Mouse (Mus musculus): ENCODE data around the gene Cdh13. TPM values are rescaled to one million over a fixed set of nuclear protein-coding genes. Genes with fewer than 3 reads are reported as not detected.
"Not testable (repeated sequence)": the region's sequence is repeated elsewhere in the genome, so short reads cannot be mapped to it uniquely, and the experiment has no call there.

The Cdh13 gene
- polyA plus RNA-seq, 1 experiment from 2014 or later, result 4.2 TPM

DNA sequence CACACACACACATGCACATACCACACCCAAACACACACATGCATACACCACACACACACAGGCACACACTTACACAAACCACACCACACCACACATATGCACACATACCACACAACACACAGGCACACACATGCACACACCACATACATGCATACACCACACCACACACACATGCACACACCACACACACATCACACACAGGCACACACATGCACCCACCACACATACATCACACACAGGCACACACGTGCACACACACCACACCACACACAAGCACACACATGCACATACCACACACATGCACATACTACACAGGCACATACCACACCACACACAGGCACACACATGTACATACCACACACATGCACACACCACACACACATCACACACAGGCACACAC lies 991.9 kb downstream of the Cdh13 start:
- H3K4me3 ChIP-seq (replicated peaks), result no peak overlapping the region
- 90% methylated on average over 1 of the region's 1 CpGs for WGBS

DNA sequence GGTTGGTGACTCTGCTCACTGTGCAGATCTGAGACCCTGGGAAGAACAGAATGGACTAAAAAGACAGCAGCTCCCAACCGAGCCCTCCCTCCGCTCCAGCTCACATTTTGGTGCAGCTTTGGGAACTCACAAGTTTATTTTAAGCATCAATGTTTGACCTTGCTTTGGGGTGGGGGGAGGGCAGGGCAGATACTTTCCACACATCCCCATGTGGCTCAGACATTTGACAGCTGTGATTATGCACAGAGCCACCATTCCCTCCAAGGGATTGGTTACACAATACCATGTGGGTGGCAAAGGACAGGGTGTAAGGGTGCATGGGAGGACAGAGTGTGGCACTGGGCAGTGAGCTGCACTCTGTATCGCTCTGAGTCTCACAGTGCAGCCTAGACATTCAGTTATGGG lies 993.5 kb downstream of the Cdh13 start:
- Histone ChIP-seq H3K27me3 (no peaks in the 10 kb centered on the region), H3K9ac (no peak overlapping the region)
- no peak for ATAC-seq (replicated peaks; ENCODE audit: low FRiP score)

More for the DNA sequence above, 991.9 kb downstream of the Cdh13 start:
- no peak for ATAC-seq (replicated peaks; ENCODE audit: low FRiP score)
- H3K4me2 ChIP-seq, result no peak overlapping the region
- H3K4me1 ChIP-seq, result no peaks in the 10 kb centered on the region
- no peaks in the 10 kb centered on the region for H3K27me3 ChIP-seq
- no peak overlapping the region for H3K9ac ChIP-seq
- H3K36me3 ChIP-seq, result no peaks in the 10 kb centered on the region
- H3K27ac ChIP-seq, result no peak overlapping the region
- no peaks in the 10 kb centered on the region for H3K9me3 ChIP-seq (replicated peaks)

DNA sequence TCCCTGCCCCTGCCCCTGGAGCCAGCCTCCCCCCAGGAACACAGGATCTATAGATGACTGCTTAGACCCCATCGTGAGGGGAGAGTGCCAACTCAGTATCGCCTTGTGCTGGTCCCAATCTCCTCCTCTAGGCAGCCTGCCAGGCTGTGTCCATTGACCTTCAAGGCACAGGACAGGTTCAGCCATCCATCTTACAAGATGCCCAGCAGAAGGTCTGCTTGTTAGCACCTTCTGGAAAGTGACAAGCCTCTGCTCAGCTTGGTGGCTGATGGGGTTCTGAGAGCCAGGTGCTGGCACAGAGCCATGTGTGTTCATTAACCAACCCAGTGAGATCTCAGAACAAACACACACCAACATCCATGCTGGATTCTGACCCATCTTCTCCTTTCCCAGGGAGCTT lies 998.2 kb downstream of the Cdh13 start:
- 84% methylated on average over 2 of the region's 2 CpGs for WGBS
- H3K27me3 ChIP-seq, result no peaks in the 10 kb centered on the region

More for the DNA sequence above, 993.5 kb downstream of the Cdh13 start:
- no peaks in the 10 kb centered on the region for H3K4me1 ChIP-seq
- H3K27ac ChIP-seq, result no peak overlapping the region
- H3K9me3 ChIP-seq (replicated peaks), result no peaks in the 10 kb centered on the region
- no peaks in the 10 kb centered on the region for H3K36me3 ChIP-seq
- H3K4me2 ChIP-seq, result no peak overlapping the region
- no peak overlapping the region for H3K4me3 ChIP-seq (replicated peaks)
- 71% methylated on average over 3 of the region's 3 CpGs for WGBS

DNA sequence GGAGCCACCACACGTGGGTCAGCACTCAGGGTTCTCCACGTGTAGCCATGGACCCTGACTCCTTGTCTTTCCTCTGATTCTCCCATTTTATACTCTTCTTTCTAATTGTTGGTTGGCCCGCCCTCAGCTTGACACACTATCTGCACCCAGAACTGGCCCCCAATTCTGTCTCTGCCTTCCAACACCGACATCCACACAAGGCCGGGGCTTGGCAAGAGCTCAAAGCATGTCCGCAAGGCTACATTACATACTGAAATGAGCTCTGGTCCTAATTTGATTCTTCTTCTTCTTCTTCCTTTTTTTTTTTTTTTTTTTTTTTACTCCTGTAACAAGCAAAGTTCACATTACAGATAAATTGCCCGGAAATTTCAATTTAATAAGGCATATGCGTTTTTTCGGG lies 1001.0 kb downstream of the Cdh13 start:
- Histone ChIP-seq H3K36me3 (no peaks in the 10 kb centered on the region), H3K4me1 (no peaks in the 10 kb centered on the region), H3K27me3 (no peaks in the 10 kb centered on the region), H3K9ac (no peak overlapping the region), H3K4me2 (no peak overlapping the region), H3K4me3 (replicated peaks) (no peak overlapping the region), H3K27ac (no peak overlapping the region), H3K9me3 (replicated peaks) (no peaks in the 10 kb centered on the region)
- WGBS, result 84% methylated on average over 9 of the region's 9 CpGs
- ATAC-seq (replicated peaks; ENCODE audit: low FRiP score), result no peak

More for the DNA sequence above, 998.2 kb downstream of the Cdh13 start:
- H3K9me3 ChIP-seq (replicated peaks), result no peaks in the 10 kb centered on the region
- H3K4me2 ChIP-seq, result no peak overlapping the region
- no peak overlapping the region for H3K9ac ChIP-seq
- no peak overlapping the region for H3K4me3 ChIP-seq (replicated peaks)
- no peak for ATAC-seq (replicated peaks; ENCODE audit: low FRiP score)
- H3K4me1 ChIP-seq, result no peaks in the 10 kb centered on the region
- H3K27ac ChIP-seq, result no peak overlapping the region
- H3K36me3 ChIP-seq, result no peaks in the 10 kb centered on the region

DNA sequence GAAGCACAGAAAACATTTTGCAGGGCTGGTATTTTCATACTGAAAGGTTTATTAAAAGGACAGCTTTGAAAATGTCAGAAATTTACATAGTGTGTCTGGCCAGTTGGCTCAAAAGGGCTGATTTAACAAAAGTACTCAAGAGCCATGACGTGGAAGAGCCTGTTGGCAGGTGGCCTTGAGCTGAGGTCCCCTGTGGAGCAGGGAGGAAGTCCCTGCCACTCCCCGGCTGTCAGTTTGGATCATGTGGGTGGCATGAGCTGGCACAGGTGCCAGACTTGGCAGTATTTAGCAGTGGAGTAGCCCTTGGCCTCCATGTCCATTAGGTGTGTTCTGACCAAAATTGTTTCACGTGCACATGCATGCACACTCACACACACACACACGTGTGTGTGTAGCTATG lies 1001.4 kb downstream of the Cdh13 start:
- no peak overlapping the region for H3K4me2 ChIP-seq
- no peak overlapping the region for H3K4me3 ChIP-seq (replicated peaks)
- no peaks in the 10 kb centered on the region for H3K27me3 ChIP-seq
- ATAC-seq (replicated peaks; ENCODE audit: low FRiP score), result no peak
- 74% methylated on average over 4 of the region's 4 CpGs for WGBS
- H3K36me3 ChIP-seq, result no peaks in the 10 kb centered on the region
- H3K4me1 ChIP-seq, result no peaks in the 10 kb centered on the region
- H3K9me3 ChIP-seq (replicated peaks), result no peaks in the 10 kb centered on the region
- no peak overlapping the region for H3K9ac ChIP-seq
- H3K27ac ChIP-seq, result no peak overlapping the region

DNA sequence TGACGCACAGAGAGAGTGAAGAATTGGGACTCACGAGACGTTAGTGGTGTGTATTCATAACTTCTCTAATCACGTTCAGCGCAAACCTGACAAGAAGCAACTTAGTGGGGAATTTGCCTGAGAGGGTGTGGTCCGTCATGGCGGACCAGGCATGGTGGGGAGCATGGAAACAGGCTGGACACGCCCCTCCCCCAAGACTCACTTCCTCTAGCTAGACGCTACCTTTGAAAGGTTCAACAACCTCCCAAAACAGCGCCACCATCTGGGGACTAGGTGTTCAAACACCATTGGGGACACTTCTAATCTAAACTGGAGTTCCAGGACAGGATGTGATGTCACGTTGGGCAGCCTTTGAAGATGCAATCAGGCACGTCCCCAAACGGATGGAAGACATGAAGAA lies 1011.9 kb downstream of the Cdh13 start:
- no peak for ATAC-seq (replicated peaks; ENCODE audit: low FRiP score)
- 0 out of 2 replicates have a peak, but pooled peaks cover 3% of the 10 kb centered on the region for H3K9me3 ChIP-seq (replicated peaks)

DNA sequence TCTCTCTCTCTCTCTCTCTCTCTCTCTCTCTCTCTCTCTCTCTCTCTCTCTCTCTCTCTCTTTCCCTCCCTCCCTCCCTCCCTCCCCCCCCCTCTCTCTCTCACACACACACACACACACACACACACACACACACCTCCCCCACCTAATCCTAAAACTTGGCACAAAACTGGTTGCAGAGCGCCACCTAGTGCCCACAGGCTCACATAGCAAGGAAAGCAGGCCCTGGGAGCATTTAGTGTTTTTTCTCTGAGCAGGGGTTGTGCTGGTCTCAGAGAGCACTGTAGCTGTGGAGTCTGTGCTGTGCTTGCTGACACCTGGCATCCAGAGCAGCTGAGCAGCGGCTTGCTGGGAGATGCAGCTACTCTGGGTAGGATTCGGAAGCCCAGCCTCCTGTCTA lies 1014.2 kb downstream of the Cdh13 start:
- not testable (repeated sequence) for H3K27me3 ChIP-seq; H3K9me3 ChIP-seq (replicated peaks); H3K4me2 ChIP-seq; H3K4me3 ChIP-seq (replicated peaks); ATAC-seq (replicated peaks; ENCODE audit: low FRiP score); H3K27ac ChIP-seq; H3K36me3 ChIP-seq; H3K9ac ChIP-seq; H3K4me1 ChIP-seq
- 28% methylated on average over 3 of the region's 3 CpGs for WGBS

More for the DNA sequence above, 1011.9 kb downstream of the Cdh13 start:
- no peak overlapping the region for H3K4me3 ChIP-seq (replicated peaks)
- WGBS, result 73% methylated on average over 13 of the region's 13 CpGs
- no peak overlapping the region for H3K9ac ChIP-seq
- H3K27ac ChIP-seq, result no peak overlapping the region
- H3K27me3 ChIP-seq, result no peaks in the 10 kb centered on the region
- H3K36me3 ChIP-seq, result no peaks in the 10 kb centered on the region
- H3K4me2 ChIP-seq, result no peak overlapping the region
- no peaks in the 10 kb centered on the region for H3K4me1 ChIP-seq

DNA sequence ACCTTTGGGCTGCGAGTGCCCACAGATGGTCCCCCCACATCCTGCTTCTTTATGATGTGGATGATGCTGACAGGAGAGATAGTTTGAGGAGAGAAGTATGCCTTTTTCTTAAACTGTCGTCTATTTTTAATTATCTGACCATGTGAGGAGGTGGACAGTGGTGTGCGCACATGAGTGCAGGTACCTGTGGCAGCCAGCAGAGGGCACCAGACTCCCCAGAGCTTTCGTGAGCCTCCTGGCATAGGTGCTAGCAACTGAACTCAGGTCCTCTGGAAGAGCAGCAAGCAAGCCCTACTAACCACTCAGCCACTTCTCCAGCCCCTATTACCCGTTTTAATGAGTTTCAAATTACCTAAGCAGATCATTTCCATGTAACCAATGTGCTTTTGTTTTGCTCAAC lies 1016.8 kb downstream of the Cdh13 start:
- H3K27me3 ChIP-seq, result no peaks in the 10 kb centered on the region
- ATAC-seq (replicated peaks; ENCODE audit: low FRiP score), result no peak
- no peak overlapping the region for H3K27ac ChIP-seq
- H3K4me1 ChIP-seq, result no peaks in the 10 kb centered on the region
- 86% methylated on average over 5 of the region's 5 CpGs for WGBS
- no peak overlapping the region for H3K9ac ChIP-seq
- no peak overlapping the region for H3K4me2 ChIP-seq
- no peak overlapping the region for H3K4me3 ChIP-seq (replicated peaks)
- 0 out of 2 replicates have a peak, but pooled peaks cover 6% of the 10 kb centered on the region for H3K9me3 ChIP-seq (replicated peaks)
- H3K36me3 ChIP-seq, result no peaks in the 10 kb centered on the region

DNA sequence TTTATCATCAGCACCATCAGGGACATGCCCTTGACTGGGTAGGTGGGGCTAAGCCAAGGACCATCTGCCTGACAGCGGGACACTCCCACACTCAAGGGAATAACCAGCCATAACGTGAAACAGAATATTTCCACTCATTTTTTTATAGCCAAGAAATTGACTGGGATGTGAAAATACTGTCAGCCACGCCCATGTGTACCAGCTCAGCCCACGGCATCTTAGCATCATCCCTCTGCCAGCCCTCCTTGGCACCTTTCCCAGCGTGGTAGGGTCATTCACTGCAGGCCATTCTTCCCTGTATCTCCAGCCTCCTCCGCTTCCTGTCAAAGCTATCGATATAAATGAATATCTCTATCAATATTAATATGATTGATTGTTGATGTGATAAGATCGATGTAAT lies 1020.7 kb downstream of the Cdh13 start:
- Histone ChIP-seq H3K4me2 (no peak overlapping the region), H3K9ac (no peak overlapping the region), H3K9me3 (replicated peaks) (0 out of 2 replicates have a peak, but pooled peaks cover 6% of the 10 kb centered on the region), H3K36me3 (no peaks in the 10 kb centered on the region), H3K4me1 (no peaks in the 10 kb centered on the region), H3K27ac (no peak overlapping the region), H3K4me3 (replicated peaks) (no peak overlapping the region), H3K27me3 (no peaks in the 10 kb centered on the region)
- WGBS, result 80% methylated on average over 8 of the region's 8 CpGs
- ATAC-seq (replicated peaks; ENCODE audit: low FRiP score), result no peak

DNA sequence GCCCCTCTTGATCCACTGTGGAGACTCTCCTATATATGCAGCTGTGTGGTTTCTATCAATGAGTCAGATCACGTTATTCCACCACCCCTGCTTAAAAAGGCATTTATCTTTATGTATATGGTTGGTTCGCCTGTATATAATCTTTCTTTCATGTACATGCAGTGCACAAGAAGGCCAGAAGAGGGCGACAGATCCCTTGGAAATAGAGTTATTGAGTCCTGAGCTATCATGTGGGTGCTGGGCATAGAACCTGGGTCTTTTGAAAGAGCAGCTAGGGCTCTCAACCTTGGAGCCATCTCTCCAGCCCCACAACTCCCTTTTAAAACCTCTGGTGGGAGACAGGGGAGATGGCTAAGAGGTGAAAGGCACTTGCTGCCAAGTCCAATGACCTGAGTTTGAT lies 1027.9 kb downstream of the Cdh13 start:
- no peaks in the 10 kb centered on the region for H3K4me1 ChIP-seq
- 32% methylated on average over 3 of the region's 3 CpGs for WGBS
- no peak overlapping the region for H3K4me2 ChIP-seq
- H3K27ac ChIP-seq, result no peak overlapping the region
- H3K9me3 ChIP-seq (replicated peaks), result no peaks in the 10 kb centered on the region
- H3K4me3 ChIP-seq (replicated peaks), result no peak overlapping the region
- no peak for ATAC-seq (replicated peaks; ENCODE audit: low FRiP score)
- H3K36me3 ChIP-seq, result no peaks in the 10 kb centered on the region
- no peaks in the 10 kb centered on the region for H3K27me3 ChIP-seq
- no peak overlapping the region for H3K9ac ChIP-seq

DNA sequence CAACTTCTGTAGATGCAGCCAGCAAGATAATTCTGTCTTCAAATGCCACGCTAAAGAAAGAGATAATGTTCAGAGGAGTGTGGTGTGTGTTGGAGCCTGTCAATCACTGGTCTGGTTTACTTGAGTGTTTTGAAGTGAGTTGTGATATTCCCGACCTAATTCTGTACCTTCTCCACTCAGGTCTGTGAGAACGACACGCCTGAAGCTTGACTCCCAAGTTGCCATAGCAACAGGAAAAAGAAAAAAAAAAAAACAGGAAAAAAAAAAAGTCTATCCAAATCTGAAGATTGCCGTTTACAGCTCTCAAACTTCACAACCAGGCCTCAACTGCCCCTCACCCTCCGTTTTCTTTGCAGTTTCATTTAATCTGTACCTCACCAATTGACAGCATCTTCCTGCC lies 1039.7 kb downstream of the Cdh13 start:
- no peaks in the 10 kb centered on the region for H3K4me1 ChIP-seq
- H3K4me3 ChIP-seq (replicated peaks), result no peak overlapping the region
- no peak overlapping the region for H3K27ac ChIP-seq
- no peak overlapping the region for H3K4me2 ChIP-seq
- no peak overlapping the region for H3K9ac ChIP-seq
- 0 out of 2 replicates have a peak, but pooled peaks cover 1% of the 10 kb centered on the region for H3K9me3 ChIP-seq (replicated peaks)
- WGBS, result 51% methylated on average over 6 of the region's 6 CpGs
- no peaks in the 10 kb centered on the region for H3K27me3 ChIP-seq
- no peaks in the 10 kb centered on the region for H3K36me3 ChIP-seq
- no peak for ATAC-seq (replicated peaks; ENCODE audit: low FRiP score)

DNA sequence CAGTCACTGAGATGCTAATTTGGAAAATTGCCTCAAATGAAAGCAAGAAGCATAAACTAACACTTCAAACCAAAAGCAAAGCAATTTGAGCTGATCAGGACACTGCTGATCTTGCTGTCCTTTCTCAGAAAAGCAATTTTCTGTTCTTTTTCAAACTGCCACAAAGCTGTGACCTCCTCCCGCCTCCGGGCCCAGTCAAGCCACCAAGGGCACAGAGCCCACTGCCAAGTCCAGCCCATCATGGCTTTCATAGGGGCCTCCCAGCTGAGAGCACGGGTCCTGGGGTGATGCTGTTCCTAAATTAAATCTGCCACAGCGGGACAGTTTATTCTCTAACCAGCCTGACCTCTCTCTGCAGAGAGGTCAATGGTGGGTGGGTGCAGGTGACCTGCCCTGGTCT lies 1056.0 kb downstream of the Cdh13 start:
- no peaks in the 10 kb centered on the region for H3K36me3 ChIP-seq
- no peaks in the 10 kb centered on the region for H3K9me3 ChIP-seq (replicated peaks)
- no peaks in the 10 kb centered on the region for H3K27me3 ChIP-seq
- H3K4me1 ChIP-seq, result 0 out of 2 replicates have a peak, but pooled peaks cover 3% of the 10 kb centered on the region
- ATAC-seq (replicated peaks; ENCODE audit: low FRiP score), result no peak
- no peak overlapping the region for H3K4me3 ChIP-seq (replicated peaks)
- no peak overlapping the region for H3K27ac ChIP-seq
- no peak overlapping the region for H3K9ac ChIP-seq
- 73% methylated on average over 4 of the region's 4 CpGs for WGBS
- H3K4me2 ChIP-seq, result no peak overlapping the region

DNA sequence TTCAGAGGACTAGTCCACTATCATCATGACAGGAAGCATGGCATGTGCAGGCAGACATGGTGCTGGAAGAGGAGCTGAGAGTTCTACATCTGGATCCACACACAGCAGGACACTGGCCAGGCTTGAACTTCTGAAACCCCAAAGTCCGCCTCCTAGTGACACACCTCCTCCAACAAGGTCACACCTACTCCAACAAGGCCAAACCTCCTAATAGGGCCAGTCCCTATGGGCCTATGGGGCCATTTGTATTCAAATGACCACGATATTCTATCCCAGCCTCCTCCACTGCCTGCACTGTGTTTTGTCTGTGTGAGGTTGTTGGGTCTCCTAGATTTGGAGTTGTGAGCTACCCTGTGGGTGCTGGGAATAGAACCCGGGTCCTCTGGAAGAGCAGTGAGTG lies 1060.1 kb downstream of the Cdh13 start:
- H3K9me3 ChIP-seq (replicated peaks), result no peaks in the 10 kb centered on the region

More for the DNA sequence above, 1060.1 kb downstream of the Cdh13 start:
- Histone ChIP-seq H3K36me3 (peaks cover 29% of the 10 kb centered on the region), H3K4me2 (peak overlapping the region; percentile 68), H3K4me1 (peaks cover 12% of the 10 kb centered on the region), H3K27me3 (no peaks in the 10 kb centered on the region), H3K4me3 (replicated peaks) (peak overlapping the region; percentile 100), H3K9ac (no peak overlapping the region), H3K27ac (0 out of 2 replicates have a peak overlapping the region, but pooled peaks have one; percentile 4)
- 80% methylated on average over 3 of the region's 3 CpGs for WGBS
- ATAC-seq (replicated peaks; ENCODE audit: low FRiP score), result peak; percentile 1; the same call in 1 of the 2 replicates
